Mouse (Mus musculus) liver (tissue): ENCODE data around the gene Slc9a9.

Source experiments
- DNase-seq: peaks from one replicate; pipeline ENCODE4 v3.0.0-alpha.2; 2020; ENCODE audit warnings: mixed read lengths

Slc9a9 gene

GRCm38 (mm10) chr9:94840398-94840797 is 170.7 kb downstream of the Slc9a9 start:
- no peak for DNase-seq

GRCm38 (mm10) chr9:94840972-94841371 is 171.3 kb downstream of the Slc9a9 start:
- no peak for DNase-seq

GRCm38 (mm10) chr9:94844176-94844575 is 174.5 kb downstream of the Slc9a9 start:
- no peak for DNase-seq

GRCm38 (mm10) chr9:94847624-94848023 is 177.9 kb downstream of the Slc9a9 start:
- no peak for DNase-seq

- no peak for DNase-seq
Measured at GRCm38 (mm10) chr9:94851550-94851949, 181.8 kb downstream of the Slc9a9 start.

GRCm38 (mm10) chr9:94856093-94856492 is 186.4 kb downstream of the Slc9a9 start:
- no peak for DNase-seq

GRCm38 (mm10) chr9:94868557-94868956 is 198.8 kb downstream of the Slc9a9 start:
- DNase-seq, result no peak

- no peak for DNase-seq
Measured at GRCm38 (mm10) chr9:94869023-94869799, 199.5 kb downstream of the Slc9a9 start.

GRCm38 (mm10) chr9:94882517-94882916 is 212.8 kb downstream of the Slc9a9 start:
- DNase-seq, result no peak

GRCm38 (mm10) chr9:94883435-94883834 is 213.7 kb downstream of the Slc9a9 start:
- no peak for DNase-seq

GRCm38 (mm10) chr9:94885151-94885550 is 215.4 kb downstream of the Slc9a9 start:
- DNase-seq, result no peak

GRCm38 (mm10) chr9:94889647-94890046 is 219.9 kb downstream of the Slc9a9 start:
- no peak for DNase-seq

GRCm38 (mm10) chr9:94895882-94896281 is 226.2 kb downstream of the Slc9a9 start:
- DNase-seq, result no peak

GRCm38 (mm10) chr9:94904180-94904579 is 234.5 kb downstream of the Slc9a9 start:
- DNase-seq, result no peak

- no peak for DNase-seq
Measured at GRCm38 (mm10) chr9:94907020-94907610, 237.4 kb downstream of the Slc9a9 start.

GRCm38 (mm10) chr9:94912071-94912470 is 242.4 kb downstream of the Slc9a9 start:
- no peak for DNase-seq

- no peak for DNase-seq
Measured at GRCm38 (mm10) chr9:94922062-94922461, 252.4 kb downstream of the Slc9a9 start.

GRCm38 (mm10) chr9:94925845-94926244 is 256.1 kb downstream of the Slc9a9 start:
- DNase-seq, result no peak

GRCm38 (mm10) chr9:94927101-94927500 is 257.4 kb downstream of the Slc9a9 start:
- no peak for DNase-seq

GRCm38 (mm10) chr9:94945569-94946135 is 275.9 kb downstream of the Slc9a9 start:
- no peak for DNase-seq

- no peak for DNase-seq
Measured at GRCm38 (mm10) chr9:94947246-94947645, 277.5 kb downstream of the Slc9a9 start.

GRCm38 (mm10) chr9:94950676-94951075 is 281.0 kb downstream of the Slc9a9 start:
- DNase-seq, result no peak

GRCm38 (mm10) chr9:94955645-94956044 is 285.9 kb downstream of the Slc9a9 start:
- DNase-seq, result no peak

- no peak for DNase-seq
Measured at GRCm38 (mm10) chr9:94958382-94958781, 288.7 kb downstream of the Slc9a9 start.
